Mouse (Mus musculus) thymus, adult 2 months (tissue): ENCODE data around the gene Nup35.

Experiments
- CTCF ChIP-seq: fragments of 200-500 bp; IDR thresholded peaks from 2 replicates; pipeline ENCODE4 v1.5.1; 2012; ENCODE audit warnings: mild to moderate bottlenecking, control low read depth, low read length, moderate library complexity, borderline replicate concordance; ENCODE audit not compliant: control insufficient read depth, poor library complexity, insufficient read depth; ENCODE audit errors: extremely low read depth
- POLR2A ChIP-seq: fragments of 200-500 bp; IDR thresholded peaks from 2 replicates; pipeline ENCODE4 v1.6.1; 2012; ENCODE audit warnings: mild to moderate bottlenecking, low read length, control low read depth, moderate library complexity; ENCODE audit not compliant: control insufficient read depth, poor library complexity, insufficient read depth; ENCODE audit errors: extremely low read depth

DNA sequence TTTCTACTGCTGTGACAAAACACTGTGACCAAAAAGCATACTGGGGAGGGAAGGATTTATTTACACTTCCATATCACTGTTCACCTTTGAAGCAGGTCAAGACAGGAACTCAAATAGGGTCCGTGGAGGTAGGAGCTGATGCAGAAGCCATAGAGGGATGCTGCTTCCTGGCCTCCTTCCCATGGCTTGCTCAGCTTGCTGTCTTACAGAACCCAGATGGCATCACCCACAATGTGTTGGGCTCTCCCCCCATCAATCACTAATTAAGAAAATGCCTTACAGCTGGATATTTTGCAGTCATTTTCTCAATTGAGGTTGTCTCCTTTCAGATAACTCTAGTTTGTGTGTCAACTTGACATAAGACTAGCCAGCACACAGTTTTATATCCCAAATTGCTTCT lies 4.8 kb upstream of the Nup35 start:
- TF ChIP-seq CTCF (no peak), POLR2A (no peak)
